Mouse (Mus musculus) bone marrow, adult 2 months (tissue): ENCODE results near the gene Lpin2.

ENCODE experiments used
- CTCF ChIP-seq: fragments of 200-500 bp; IDR thresholded peaks from 2 replicates; pipeline ENCODE4 v1.5.1; 2011; ENCODE audit warnings: low read length, control low read depth; ENCODE audit not compliant: control insufficient read depth, insufficient read depth
- POLR2A ChIP-seq: fragments of 200-500 bp; IDR thresholded peaks from 2 replicates; pipeline ENCODE4 v1.6.1; 2011; ENCODE audit warnings: low read depth, mild to moderate bottlenecking, control low read depth, low read length, borderline replicate concordance; ENCODE audit not compliant: control insufficient read depth

GRCm38 (mm10) chr17:71224521-71224920, 42.2 kb downstream of the Lpin2 start:
- TF ChIP-seq POLR2A (no peak), CTCF (no peak)
